Mouse (Mus musculus) cerebellum, adult 2 months (tissue): ENCODE measurements around the gene Sike1.

Experiments used
- CTCF ChIP-seq: fragments of 200-500 bp; IDR thresholded peaks from 2 replicates; pipeline ENCODE4 v1.5.1; 2011; ENCODE audit warnings: low read depth, mild to moderate bottlenecking, control low read depth, low read length, moderate library complexity, borderline replicate concordance; ENCODE audit not compliant: insufficient read depth
- POLR2A ChIP-seq: fragments of 200-500 bp; IDR thresholded peaks from 2 replicates; pipeline ENCODE4 v1.6.1; 2011; ENCODE audit warnings: low read length, control low read depth, borderline replicate concordance; ENCODE audit not compliant: insufficient read depth

- TF ChIP-seq POLR2A (no peak), CTCF (no peak)
Measured at GRCm38 (mm10) chr3:103056016-103056595, 60.6 kb downstream of the Sike1 start.
